In genomic region chr7:130319799-130320556, GRCm38 (mm10) we compare ENCODE assay signal across 8 mouse cellular contexts.
DNase-seq lines count a peak whose midpoint lies in the region; ATAC-seq and TF ChIP-seq lines count a peak whose summit lies in the region.

No protein-coding gene starts in this region.

- WGBS in kidney, embryonic 14.5 days, result 48% methylated on average over 8 of the region's 8 CpGs
- 48% methylated on average over 8 of the region's 8 CpGs for WGBS in embryonic facial prominence, embryonic 11.5 days
- WGBS in kidney, postnatal 0 days, result 34% methylated on average over 8 of the region's 8 CpGs
- 17% methylated on average over 8 of the region's 8 CpGs for WGBS in lung, embryonic 15.5 days

- TF ChIP-seq CTCF in kidney, postnatal 0 days (IDR thresholded peaks at IDR 0.05; ENCODE audit: low read depth), result no peak

- no peaks in the 10 kb centered on the region for H3K36me3 ChIP-seq in kidney, embryonic 14.5 days (ENCODE audit: control insufficient read depth, insufficient read depth, low read length)
- no peaks in the 10 kb centered on the region for H3K36me3 ChIP-seq in embryonic facial prominence, embryonic 11.5 days (replicated peaks; ENCODE audit: control insufficient read depth, insufficient read depth, low read depth, low read length)
- no peaks in the 10 kb centered on the region for H3K36me3 ChIP-seq in kidney, postnatal 0 days (ENCODE audit: insufficient read depth, low read length)
- H3K36me3 ChIP-seq in lung, embryonic 15.5 days, result no peaks in the 10 kb centered on the region

- no peak overlapping the region for H3K4me2 ChIP-seq in kidney, embryonic 14.5 days (replicated peaks; ENCODE audit: low read depth, low read length)
- no peak overlapping the region; the same call in 1 of the 2 replicates for H3K4me2 ChIP-seq in embryonic facial prominence, embryonic 11.5 days (ENCODE audit: low read depth, low read length)
- no peak overlapping the region for H3K4me2 ChIP-seq in kidney, postnatal 0 days (ENCODE audit: low read length)
- H3K4me2 ChIP-seq in lung, embryonic 15.5 days, result no peak overlapping the region

- H3K27me3 ChIP-seq in kidney, embryonic 14.5 days (ENCODE audit: control insufficient read depth, insufficient read depth, low read length), result no peaks in the 10 kb centered on the region
- H3K27me3 ChIP-seq in embryonic facial prominence, embryonic 11.5 days (ENCODE audit: control insufficient read depth, insufficient read depth, low read length), result no peaks in the 10 kb centered on the region
- no peaks in the 10 kb centered on the region for H3K27me3 ChIP-seq in kidney, postnatal 0 days (ENCODE audit: insufficient read depth, low read length)
- H3K27me3 ChIP-seq in lung, embryonic 15.5 days, result no peaks in the 10 kb centered on the region

- peaks cover 18% of the 10 kb centered on the region for H3K4me1 ChIP-seq in kidney, embryonic 14.5 days (ENCODE audit: control insufficient read depth, insufficient read depth, low read length)
- H3K4me1 ChIP-seq in embryonic facial prominence, embryonic 11.5 days (ENCODE audit: control insufficient read depth, insufficient read depth, low read length), result peaks cover 5% of the 10 kb centered on the region
- 0 out of 2 replicates have a peak, but pooled peaks cover 11% of the 10 kb centered on the region for H3K4me1 ChIP-seq in kidney, postnatal 0 days (replicated peaks; ENCODE audit: insufficient read depth, low read length)
- H3K4me1 ChIP-seq in lung, embryonic 15.5 days, result peaks cover 12% of the 10 kb centered on the region

- DNase-seq in kidney, adult 8-10 months, result no peak
- DNase-seq in embryonic facial prominence, embryonic 11.5 days (ENCODE audit: low spot score), result peak; percentile 56
- DNase-seq in heart, adult 11 months, result peak; percentile 98
- DNase-seq in kidney, postnatal 0 days (ENCODE audit: low spot score), result peak; percentile 70
- peak; percentile 53 for DNase-seq in retina, embryonic 14.5 days (ENCODE audit: low spot score)
- DNase-seq in B cell, adult 2 months, result no peak

- H3K27ac ChIP-seq in kidney, embryonic 14.5 days (ENCODE audit: low read depth, low read length), result 0 out of 2 replicates have a peak overlapping the region, but pooled peaks have one; percentile 32
- H3K27ac ChIP-seq in embryonic facial prominence, embryonic 11.5 days (replicated peaks; ENCODE audit: low read depth, low read length), result no peak overlapping the region
- H3K27ac ChIP-seq in kidney, postnatal 0 days, result peak overlapping the region; percentile 57
- peak overlapping the region; percentile 68 for H3K27ac ChIP-seq in lung, embryonic 15.5 days

- no peak overlapping the region for H3K9ac ChIP-seq in kidney, embryonic 14.5 days (ENCODE audit: low read depth, low read length)
- peak overlapping the region; percentile 28 for H3K9ac ChIP-seq in embryonic facial prominence, embryonic 11.5 days (replicated peaks; ENCODE audit: low read length)
- no peak overlapping the region for H3K9ac ChIP-seq in kidney, postnatal 0 days (ENCODE audit: low read depth, low read length)
- H3K9ac ChIP-seq in lung, embryonic 15.5 days, result no peak overlapping the region

- H3K4me3 ChIP-seq in kidney, embryonic 14.5 days (ENCODE audit: low read length), result no peak overlapping the region
- H3K4me3 ChIP-seq in embryonic facial prominence, embryonic 11.5 days (ENCODE audit: low read depth, low read length), result no peak overlapping the region
- H3K4me3 ChIP-seq in kidney, postnatal 0 days (replicated peaks; ENCODE audit: low read depth, low read length), result no peak overlapping the region
- H3K4me3 ChIP-seq in lung, embryonic 15.5 days, result no peak overlapping the region

- H3K9me3 ChIP-seq in kidney, embryonic 14.5 days (ENCODE audit: control insufficient read depth, low read length), result no peaks in the 10 kb centered on the region
- H3K9me3 ChIP-seq in embryonic facial prominence, embryonic 11.5 days (replicated peaks; ENCODE audit: control insufficient read depth, low read length), result no peaks in the 10 kb centered on the region
- no peaks in the 10 kb centered on the region for H3K9me3 ChIP-seq in kidney, postnatal 0 days (replicated peaks; ENCODE audit: low read length)
- no peaks in the 10 kb centered on the region for H3K9me3 ChIP-seq in lung, embryonic 15.5 days

- peak; percentile 67 for ATAC-seq in kidney, embryonic 14.5 days (ENCODE audit: low FRiP score, low TSS enrichment)
- peak; percentile 72 for ATAC-seq in embryonic facial prominence, embryonic 11.5 days (replicated peaks; ENCODE audit: insufficient number of reproducible peaks, low FRiP score, low TSS enrichment, low read depth)
- ATAC-seq in kidney, postnatal 0 days (replicated peaks; ENCODE audit: low FRiP score, low read depth), result no peak
- ATAC-seq in lung, embryonic 15.5 days (ENCODE audit: borderline replicate concordance, extremely low read depth, low FRiP score, low TSS enrichment), result peak; percentile 85

Comparison
In these comparisons a context has a peak if more than half of its experiments do, and no peak if none do; other contexts are left out.
1. DNase-seq: peak in embryonic facial prominence, embryonic 11.5 days (single experiment), heart, adult 11 months (single experiment), kidney, postnatal 0 days (single experiment) and retina, embryonic 14.5 days (single experiment); none in kidney, adult 8-10 months (0 of 2) and B cell, adult 2 months (0 of 2).